Mouse (Mus musculus): ENCODE data around the gene Capn10.

DNA sequence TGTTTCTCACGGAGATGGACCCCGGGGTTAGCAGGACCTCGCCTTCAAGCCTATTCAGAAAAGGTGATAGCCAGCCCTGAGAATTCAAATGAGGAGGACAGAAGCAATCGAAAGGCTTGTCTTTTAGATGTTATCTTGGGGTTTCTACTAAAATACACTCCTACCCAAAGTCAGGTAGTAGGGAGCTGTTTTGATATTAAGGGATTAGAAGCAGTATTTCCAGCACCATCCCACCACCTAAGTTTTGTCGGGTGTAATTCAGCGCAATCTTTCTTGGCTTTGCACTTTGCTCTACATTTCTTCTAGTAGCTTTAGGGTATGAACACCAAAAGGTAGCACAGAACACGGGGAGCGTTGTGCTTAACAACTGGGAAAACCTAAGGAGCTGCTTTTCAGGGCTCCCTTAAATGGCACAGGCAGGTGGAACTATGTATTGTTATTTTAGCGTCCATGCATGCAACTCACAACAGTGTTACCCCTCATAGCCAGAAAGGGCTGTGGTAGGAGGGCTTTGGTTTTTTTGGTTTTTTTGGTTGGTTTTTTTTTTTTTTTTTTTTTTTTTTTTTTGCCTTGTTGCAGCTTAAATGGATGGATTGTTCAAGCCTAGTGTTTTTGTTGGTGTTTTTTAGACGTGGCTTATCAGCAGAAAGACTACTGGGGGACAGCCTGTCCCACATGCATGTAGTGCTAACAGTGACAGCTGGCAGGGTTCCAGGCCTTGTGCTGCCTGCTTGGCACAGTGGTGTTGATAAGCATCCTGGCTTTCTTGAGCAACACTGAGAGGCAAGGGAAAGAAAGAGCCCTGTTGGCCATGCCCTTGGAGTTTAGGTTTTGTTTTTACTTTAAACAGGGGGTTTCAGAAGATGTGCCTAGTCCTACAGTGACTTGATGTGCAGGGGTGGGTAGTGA lies 1.1 kb downstream of the Capn10 start:
- TF ChIP-seq CTCF (IDR thresholded peaks at IDR 0.05; ENCODE audit: extremely low read depth, insufficient read length, insufficient replicate concordance, low read depth, low read length) (no peak), POLR2A (IDR thresholded peaks at IDR 0.05; ENCODE audit: low read depth, low read length) (no peak)

Data from small intestine, adult 2 months (tissue).